Mouse (Mus musculus): ENCODE results near the gene Tmem270. TPM values are rescaled to one million over a fixed set of nuclear protein-coding genes. Genes with fewer than 3 reads are reported as not detected.

The Tmem270 gene
- polyA plus RNA-seq, 1 experiment from 2014 or later, result not detected

DNA sequence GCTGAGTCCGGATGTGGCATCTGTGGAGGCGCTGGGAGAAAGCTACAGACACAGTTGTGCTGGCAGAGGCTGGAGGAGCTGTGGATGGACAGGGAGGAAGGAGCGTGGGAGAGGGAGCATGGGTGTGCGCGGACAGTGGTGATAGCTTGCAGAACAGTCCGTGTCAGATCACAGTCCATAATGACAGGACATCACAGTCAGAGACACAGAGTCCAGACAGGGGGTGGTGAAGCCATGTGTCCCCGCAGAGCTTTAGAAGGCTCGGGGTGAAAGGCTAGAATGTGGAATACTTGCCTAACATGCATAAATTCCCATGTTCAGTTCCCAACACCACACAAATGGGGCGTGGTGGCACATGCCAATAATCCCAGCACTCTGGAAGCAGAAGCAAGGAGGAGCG is 29.7 kb downstream of the Tmem270 start:
- 77% methylated on average over 10 of the region's 10 CpGs for WGBS

DNA sequence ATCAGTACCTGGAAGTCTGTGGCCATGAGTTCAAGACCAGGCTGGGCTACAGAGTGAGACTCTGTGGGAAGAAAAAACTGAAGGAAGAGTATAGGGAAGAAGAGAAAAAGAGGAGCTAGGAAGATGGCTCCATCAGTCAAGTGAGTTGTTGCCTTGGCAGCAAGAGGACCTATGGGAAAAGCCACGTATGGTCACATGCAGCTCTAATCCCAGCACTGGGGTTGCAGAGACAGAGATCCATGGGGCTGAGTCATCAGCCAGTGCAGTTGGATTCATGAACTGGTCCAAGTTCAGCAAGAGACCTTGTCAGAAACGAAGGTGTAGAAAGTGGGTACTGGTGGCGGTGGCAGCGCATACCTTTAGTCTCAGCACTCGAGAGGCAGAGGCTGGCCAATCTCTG is 31.3 kb downstream of the Tmem270 start:
- no peak overlapping the region for H3K9ac ChIP-seq (ENCODE audit: low read depth, low read length)
- no peak overlapping the region for H3K4me3 ChIP-seq (ENCODE audit: low read length)
- H3K27ac ChIP-seq (ENCODE audit: low read depth, low read length), result no peak overlapping the region
- 84% methylated on average over 5 of the region's 5 CpGs for WGBS
- peaks cover 5% of the 10 kb centered on the region for H3K4me1 ChIP-seq (ENCODE audit: control insufficient read depth, insufficient read depth, low read depth, low read length)
- H3K36me3 ChIP-seq (ENCODE audit: control insufficient read depth, insufficient read depth, low read length), result no peaks in the 10 kb centered on the region
- H3K9me3 ChIP-seq (ENCODE audit: control insufficient read depth, low read length), result no peaks in the 10 kb centered on the region
- no peak for ATAC-seq
- no peaks in the 10 kb centered on the region for H3K27me3 ChIP-seq (replicated peaks; ENCODE audit: control insufficient read depth, insufficient read depth, low read length)
- no peak overlapping the region for H3K4me2 ChIP-seq (ENCODE audit: low read length)

More for the DNA sequence above, 29.7 kb downstream of the Tmem270 start:
- Histone ChIP-seq H3K9me3 (ENCODE audit: control insufficient read depth, low read length) (peaks cover 5% of the 10 kb centered on the region), H3K27ac (ENCODE audit: low read depth, low read length) (no peak overlapping the region), H3K9ac (ENCODE audit: low read depth, low read length) (no peak overlapping the region), H3K4me1 (ENCODE audit: control insufficient read depth, insufficient read depth, low read depth, low read length) (peaks cover 5% of the 10 kb centered on the region), H3K4me3 (ENCODE audit: low read length) (no peak overlapping the region), H3K27me3 (replicated peaks; ENCODE audit: control insufficient read depth, insufficient read depth, low read length) (no peaks in the 10 kb centered on the region), H3K36me3 (ENCODE audit: control insufficient read depth, insufficient read depth, low read length) (no peaks in the 10 kb centered on the region), H3K4me2 (ENCODE audit: low read length) (no peak overlapping the region)
- no peak for ATAC-seq

GRCm38 (mm10) chr5:134873956-134874879 is 32.3 kb downstream of the Tmem270 start:
- peak; percentile 84 for ATAC-seq

GRCm38 (mm10) chr5:134873034-134873433 is 33.5 kb downstream of the Tmem270 start:
- H3K4me3 ChIP-seq (ENCODE audit: low read length), result no peak overlapping the region
- no peak overlapping the region for H3K4me2 ChIP-seq (ENCODE audit: low read length)
- no peak for ATAC-seq
- H3K9ac ChIP-seq (ENCODE audit: low read depth, low read length), result no peak overlapping the region
- H3K9me3 ChIP-seq (ENCODE audit: control insufficient read depth, low read length), result no peaks in the 10 kb centered on the region
- no peak overlapping the region for H3K27ac ChIP-seq (ENCODE audit: low read depth, low read length)
- no peaks in the 10 kb centered on the region for H3K27me3 ChIP-seq (replicated peaks; ENCODE audit: control insufficient read depth, insufficient read depth, low read length)
- WGBS, result 87% methylated on average over 8 of the region's 8 CpGs
- peaks cover 5% of the 10 kb centered on the region for H3K4me1 ChIP-seq (ENCODE audit: control insufficient read depth, insufficient read depth, low read depth, low read length)
- no peaks in the 10 kb centered on the region for H3K36me3 ChIP-seq (ENCODE audit: control insufficient read depth, insufficient read depth, low read length)

More at GRCm38 (mm10) chr5:134873956-134874879, 32.3 kb downstream of the Tmem270 start:
- H3K27me3 ChIP-seq (replicated peaks; ENCODE audit: control insufficient read depth, insufficient read depth, low read length), result no peaks in the 10 kb centered on the region
- H3K9ac ChIP-seq (ENCODE audit: low read depth, low read length), result no peak overlapping the region; the same call in 1 of the 2 replicates
- no peaks in the 10 kb centered on the region for H3K9me3 ChIP-seq (ENCODE audit: control insufficient read depth, low read length)
- no peak overlapping the region for H3K4me3 ChIP-seq (ENCODE audit: low read length)
- H3K4me2 ChIP-seq (ENCODE audit: low read length), result no peak overlapping the region
- no peaks in the 10 kb centered on the region for H3K36me3 ChIP-seq (ENCODE audit: control insufficient read depth, insufficient read depth, low read length)
- H3K4me1 ChIP-seq (ENCODE audit: control insufficient read depth, insufficient read depth, low read depth, low read length), result peaks cover 5% of the 10 kb centered on the region
- 50% methylated on average over 21 of the region's 21 CpGs for WGBS
- peak overlapping the region; percentile 34 for H3K27ac ChIP-seq (ENCODE audit: low read depth, low read length)

DNA sequence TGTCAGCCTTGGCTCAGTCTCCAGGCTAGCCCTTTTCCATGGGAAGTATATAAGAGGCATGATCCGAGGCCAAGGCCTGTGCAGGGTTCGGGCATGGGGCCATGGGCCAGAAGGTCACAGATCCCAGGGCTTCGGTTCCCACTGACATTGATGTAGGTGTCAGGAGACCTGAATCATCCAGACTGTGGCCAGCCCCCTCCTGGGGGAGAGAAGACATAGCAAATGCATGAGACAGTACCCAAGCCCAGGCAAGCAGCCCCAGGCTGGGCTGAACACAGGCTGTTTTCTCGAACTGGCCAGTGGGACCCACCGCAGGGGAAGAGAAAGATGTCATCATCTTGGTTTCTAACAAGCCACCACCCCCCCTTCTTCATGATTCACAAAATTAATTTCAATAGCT is 33.9 kb downstream of the Tmem270 start:
- Histone ChIP-seq H3K27ac (ENCODE audit: low read depth, low read length) (no peak overlapping the region), H3K4me2 (ENCODE audit: low read length) (no peak overlapping the region), H3K9me3 (ENCODE audit: control insufficient read depth, low read length) (no peaks in the 10 kb centered on the region), H3K9ac (ENCODE audit: low read depth, low read length) (no peak overlapping the region), H3K27me3 (replicated peaks; ENCODE audit: control insufficient read depth, insufficient read depth, low read length) (no peaks in the 10 kb centered on the region), H3K36me3 (ENCODE audit: control insufficient read depth, insufficient read depth, low read length) (no peaks in the 10 kb centered on the region), H3K4me3 (ENCODE audit: low read length) (no peak overlapping the region), H3K4me1 (ENCODE audit: control insufficient read depth, insufficient read depth, low read depth, low read length) (peaks cover 5% of the 10 kb centered on the region)
- WGBS, result 65% methylated on average over 5 of the region's 5 CpGs
- ATAC-seq, result no peak

DNA sequence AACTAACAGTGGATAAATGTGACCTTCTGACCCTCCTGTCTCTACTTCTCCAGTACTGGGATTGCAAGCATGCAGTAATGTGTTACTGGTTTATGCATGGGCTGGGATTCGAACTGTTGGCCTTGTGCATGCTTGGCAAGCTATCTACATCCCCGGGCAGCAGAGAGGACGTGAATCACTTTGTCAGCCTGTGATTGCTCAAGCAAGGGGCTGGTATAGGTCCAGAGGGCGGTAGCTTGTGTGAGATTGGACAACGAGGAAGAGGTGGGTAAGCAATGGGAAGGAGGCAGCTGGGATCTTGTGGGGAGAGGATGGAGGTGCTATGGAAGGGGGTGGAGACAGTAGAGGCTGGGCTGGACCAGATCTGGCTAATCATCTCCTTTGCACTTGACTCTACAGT is 38.0 kb downstream of the Tmem270 start:
- Histone ChIP-seq H3K4me2 (ENCODE audit: low read length) (no peak overlapping the region), H3K36me3 (ENCODE audit: control insufficient read depth, insufficient read depth, low read length) (no peaks in the 10 kb centered on the region), H3K4me3 (ENCODE audit: low read length) (no peak overlapping the region), H3K9ac (ENCODE audit: low read depth, low read length) (no peak overlapping the region), H3K4me1 (ENCODE audit: control insufficient read depth, insufficient read depth, low read depth, low read length) (no peaks in the 10 kb centered on the region), H3K9me3 (ENCODE audit: control insufficient read depth, low read length) (no peaks in the 10 kb centered on the region), H3K27me3 (replicated peaks; ENCODE audit: control insufficient read depth, insufficient read depth, low read length) (no peaks in the 10 kb centered on the region), H3K27ac (ENCODE audit: low read depth, low read length) (no peak overlapping the region)
- no peak for ATAC-seq
- WGBS, result 88% methylated on average over 5 of the region's 5 CpGs

DNA sequence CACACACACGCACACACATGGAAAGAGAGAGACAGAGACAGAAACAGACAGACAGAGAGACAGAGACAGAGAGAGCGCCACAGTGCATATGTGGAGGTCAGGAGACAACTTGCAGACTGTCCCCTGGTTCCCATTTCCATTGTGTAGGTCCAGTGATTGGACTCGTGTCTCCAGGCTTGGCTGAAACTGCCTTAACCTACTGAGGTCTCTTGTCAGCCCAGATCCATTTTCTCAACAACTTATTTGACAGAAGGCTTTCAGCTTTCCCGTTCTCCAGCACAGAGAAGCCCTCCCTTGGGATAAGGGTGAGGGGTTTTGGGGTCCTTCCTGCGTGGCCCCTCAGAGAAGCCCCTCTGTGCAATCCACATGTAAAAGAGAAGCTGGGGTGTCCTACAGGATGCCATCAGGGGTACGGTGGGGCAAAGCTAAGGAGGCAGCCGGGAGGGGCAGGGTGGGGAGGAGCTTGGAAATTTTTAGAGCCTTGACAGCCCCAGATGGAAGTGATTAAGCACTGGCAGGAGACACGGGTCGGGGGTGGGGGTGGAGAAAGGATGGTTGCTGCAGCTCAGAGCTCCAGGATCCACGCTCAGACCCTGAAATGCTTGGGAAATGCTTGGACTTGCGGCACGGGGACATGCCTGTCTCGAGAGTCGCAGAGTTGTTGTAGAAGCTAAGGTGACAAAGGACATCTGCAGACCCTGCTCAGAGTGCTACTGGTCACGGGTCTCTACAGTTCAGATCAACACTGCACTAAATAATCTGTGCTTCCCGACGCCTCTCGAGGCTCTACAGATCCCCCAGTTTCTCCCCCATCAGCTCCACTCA is 39.0 kb downstream of the Tmem270 start:
- H3K27ac ChIP-seq (ENCODE audit: low read depth, low read length), result no peak overlapping the region
- WGBS, result 64% methylated on average over 18 of the region's 18 CpGs
- H3K4me2 ChIP-seq (ENCODE audit: low read length), result no peak overlapping the region
- no peaks in the 10 kb centered on the region for H3K9me3 ChIP-seq (ENCODE audit: control insufficient read depth, low read length)
- no peaks in the 10 kb centered on the region for H3K4me1 ChIP-seq (ENCODE audit: control insufficient read depth, insufficient read depth, low read depth, low read length)
- H3K36me3 ChIP-seq (ENCODE audit: control insufficient read depth, insufficient read depth, low read length), result no peaks in the 10 kb centered on the region
- H3K9ac ChIP-seq (ENCODE audit: low read depth, low read length), result no peak overlapping the region
- no peak overlapping the region for H3K4me3 ChIP-seq (ENCODE audit: low read length)
- no peaks in the 10 kb centered on the region for H3K27me3 ChIP-seq (replicated peaks; ENCODE audit: control insufficient read depth, insufficient read depth, low read length)
- no peak for ATAC-seq

DNA sequence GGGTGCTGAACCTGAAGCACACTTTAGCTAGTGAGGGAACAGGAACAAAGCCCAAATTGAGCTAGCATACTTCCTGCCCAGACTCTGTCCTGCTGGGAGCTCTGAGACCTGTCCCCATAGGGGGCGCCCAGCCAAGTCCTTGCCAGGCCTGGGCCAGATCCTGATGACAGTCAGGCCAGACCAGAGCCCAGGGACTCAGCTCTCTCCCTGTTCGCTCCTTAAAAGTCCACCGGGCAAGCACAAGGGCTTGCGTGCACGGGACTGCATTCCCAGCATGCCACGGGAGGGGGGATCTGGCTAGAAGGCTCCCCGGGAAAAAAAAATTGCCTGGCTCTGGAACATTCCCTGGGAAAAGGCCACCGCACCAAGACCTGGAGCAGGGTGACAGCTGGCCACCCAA is 41.4 kb downstream of the Tmem270 start:
- Histone ChIP-seq H3K9ac (ENCODE audit: low read depth, low read length) (no peak overlapping the region), H3K4me2 (ENCODE audit: low read length) (no peak overlapping the region), H3K9me3 (ENCODE audit: control insufficient read depth, low read length) (no peaks in the 10 kb centered on the region), H3K36me3 (ENCODE audit: control insufficient read depth, insufficient read depth, low read length) (no peaks in the 10 kb centered on the region), H3K4me3 (ENCODE audit: low read length) (no peak overlapping the region), H3K27ac (ENCODE audit: low read depth, low read length) (no peak overlapping the region), H3K27me3 (replicated peaks; ENCODE audit: control insufficient read depth, insufficient read depth, low read length) (no peaks in the 10 kb centered on the region), H3K4me1 (ENCODE audit: control insufficient read depth, insufficient read depth, low read depth, low read length) (no peaks in the 10 kb centered on the region)
- ATAC-seq, result no peak
- WGBS, result 60% methylated on average over 8 of the region's 8 CpGs

DNA sequence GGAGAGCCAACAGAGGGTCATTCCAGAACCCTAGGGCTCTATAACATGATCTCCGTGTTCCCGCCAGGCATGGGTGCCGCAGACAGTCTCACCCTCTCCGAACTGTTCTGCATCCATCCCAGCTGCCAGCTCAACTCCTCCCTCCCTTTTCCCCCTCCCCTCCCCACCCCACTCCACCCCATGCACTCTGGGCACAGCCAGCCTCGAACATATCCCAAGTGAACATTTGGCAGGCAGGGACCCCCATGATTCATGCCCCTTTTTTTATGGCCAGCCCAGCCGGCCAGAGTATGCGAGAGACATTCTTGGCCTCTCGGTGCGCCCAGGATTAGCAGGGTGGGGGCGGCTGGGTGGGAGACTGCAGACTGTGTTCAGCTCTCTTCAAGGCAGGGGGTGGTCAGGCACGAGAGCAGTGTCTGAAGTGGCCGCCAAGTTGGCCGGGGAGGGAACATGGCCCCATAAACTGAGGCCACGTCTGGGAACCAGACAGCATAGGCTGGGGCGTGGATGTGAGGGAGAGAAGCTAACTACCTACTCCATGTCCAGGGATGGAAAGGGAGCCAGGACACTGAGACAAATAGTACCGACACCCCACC is 44.5 kb downstream of the Tmem270 start:
- ATAC-seq, result no peak
- H3K4me1 ChIP-seq (ENCODE audit: control insufficient read depth, insufficient read depth, low read depth, low read length), result no peaks in the 10 kb centered on the region
- WGBS, result 55% methylated on average over 16 of the region's 16 CpGs

More for the DNA sequence above, 44.5 kb downstream of the Tmem270 start:
- no peaks in the 10 kb centered on the region for H3K9me3 ChIP-seq (ENCODE audit: control insufficient read depth, low read length)
- H3K27me3 ChIP-seq (replicated peaks; ENCODE audit: control insufficient read depth, insufficient read depth, low read length), result no peaks in the 10 kb centered on the region
- H3K36me3 ChIP-seq (ENCODE audit: control insufficient read depth, insufficient read depth, low read length), result no peaks in the 10 kb centered on the region
- no peak overlapping the region for H3K4me2 ChIP-seq (ENCODE audit: low read length)
- no peak overlapping the region for H3K9ac ChIP-seq (ENCODE audit: low read depth, low read length)
- no peak overlapping the region for H3K4me3 ChIP-seq (ENCODE audit: low read length)
- H3K27ac ChIP-seq (ENCODE audit: low read depth, low read length), result no peak overlapping the region
